Mouse (Mus musculus) adrenal gland, adult 18-20 months (tissue): ENCODE data around the gene Rin3. TPM values are rescaled to one million over a fixed set of nuclear protein-coding genes. Genes with fewer than 3 reads are reported as not detected.

Experiments used
- DNase-seq, 2 experiments: peaks; one replicate each; pipeline ENCODE4 v3.0.0; 2021 to 2022; ENCODE audit warnings: low spot score in 2 of 2
- total RNA-seq, 2 experiments: library from RNA; stranded (reverse); gene quantifications; 1 replicate in 1 of 2; 2 replicates in 1 of 2; pipeline ENCODE4 v1.2.3; 2021

Gene Rin3
- total RNA-seq, 2 experiments from 2014 or later = 16.4 to 20.7 TPM

DNA sequence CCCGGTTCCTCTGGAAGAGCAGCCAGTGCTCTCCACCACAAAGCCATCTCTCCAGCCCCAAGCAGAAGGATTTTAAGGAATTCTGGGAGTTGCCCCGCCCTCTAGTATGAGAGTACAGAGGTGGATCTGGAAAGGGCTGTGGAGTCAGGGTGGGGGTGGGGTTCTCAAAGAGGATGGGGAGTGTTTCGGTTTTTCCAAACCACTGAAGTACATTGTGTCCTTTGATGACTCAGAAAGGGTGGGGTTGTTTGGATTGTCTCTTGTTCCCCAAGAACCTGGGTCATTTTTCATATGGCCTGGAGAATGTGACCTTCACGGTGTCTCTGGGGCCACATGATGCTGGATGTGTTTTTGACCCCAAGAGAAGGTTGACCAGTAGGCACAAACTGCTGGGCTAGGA, 45.2 kb downstream of the Rin3 start:
- no peak for DNase-seq

- no peak for DNase-seq
Measured at GRCm38 (mm10) chr12:102330188-102330587, 47.3 kb downstream of the Rin3 start.

DNA sequence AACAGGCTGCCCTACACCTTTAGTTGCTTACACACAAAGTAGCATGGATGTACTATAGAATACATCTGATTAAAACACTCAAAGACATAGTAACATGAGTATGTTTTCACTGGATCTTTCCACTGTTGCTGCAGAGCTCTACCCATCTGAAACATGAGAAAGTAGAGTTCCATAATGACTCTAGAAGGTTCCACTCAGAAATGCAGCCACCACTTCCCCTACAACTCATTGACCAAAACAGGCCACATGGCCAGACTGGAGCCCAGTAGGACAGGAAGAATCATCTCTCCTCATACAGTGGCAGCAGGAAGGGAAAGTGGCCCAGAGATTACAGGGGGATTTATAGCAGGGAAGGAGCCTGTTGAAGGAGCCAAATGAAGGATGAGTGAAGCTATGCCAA, 47.9 kb downstream of the Rin3 start:
- no peak for DNase-seq

- DNase-seq = no peak
Measured at GRCm38 (mm10) chr12:102333101-102333500, 50.3 kb downstream of the Rin3 start.

DNA sequence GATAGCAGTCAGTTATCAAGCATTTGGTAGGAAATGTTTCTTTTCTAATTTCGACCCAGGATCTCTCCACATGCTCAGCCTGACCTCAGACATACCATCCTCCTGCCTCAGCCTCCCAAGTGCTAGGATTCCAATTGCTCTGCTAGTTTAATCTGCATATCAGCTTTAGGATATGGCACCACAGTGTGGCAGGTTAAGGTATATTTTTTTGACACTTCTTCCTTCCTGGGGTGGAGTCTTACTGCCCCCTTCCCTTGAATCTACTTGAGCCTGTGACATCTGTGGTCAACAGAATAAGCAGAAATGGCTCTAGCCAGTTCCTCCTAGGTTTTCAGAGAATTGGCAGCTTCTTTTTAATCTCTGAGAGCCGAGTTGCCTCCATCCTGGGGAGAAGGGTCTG, 56.2 kb downstream of the Rin3 start:
- DNase-seq = no peak

- no peak for DNase-seq
Measured at GRCm38 (mm10) chr12:102340471-102340870, 57.6 kb downstream of the Rin3 start.

DNA sequence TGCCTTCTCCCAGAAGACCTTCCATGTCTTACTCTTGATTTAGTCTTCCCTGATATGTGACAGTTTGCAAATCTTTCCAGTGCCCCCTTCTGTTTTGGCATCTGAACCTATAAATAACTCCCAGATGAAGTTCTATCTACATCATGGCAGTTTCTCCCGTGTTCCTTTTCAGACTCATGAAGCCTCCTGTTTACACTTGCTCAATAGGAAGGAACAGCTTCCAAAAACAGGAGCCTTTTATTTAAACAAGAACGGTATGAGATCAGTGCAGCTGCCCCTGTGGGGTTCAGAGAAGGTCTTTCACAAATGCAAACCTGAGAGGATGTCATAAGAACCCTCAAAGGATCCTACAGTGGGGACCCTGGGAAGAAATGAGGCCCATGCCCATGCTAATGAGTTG, 59.3 kb downstream of the Rin3 start:
- DNase-seq = no peak

DNA sequence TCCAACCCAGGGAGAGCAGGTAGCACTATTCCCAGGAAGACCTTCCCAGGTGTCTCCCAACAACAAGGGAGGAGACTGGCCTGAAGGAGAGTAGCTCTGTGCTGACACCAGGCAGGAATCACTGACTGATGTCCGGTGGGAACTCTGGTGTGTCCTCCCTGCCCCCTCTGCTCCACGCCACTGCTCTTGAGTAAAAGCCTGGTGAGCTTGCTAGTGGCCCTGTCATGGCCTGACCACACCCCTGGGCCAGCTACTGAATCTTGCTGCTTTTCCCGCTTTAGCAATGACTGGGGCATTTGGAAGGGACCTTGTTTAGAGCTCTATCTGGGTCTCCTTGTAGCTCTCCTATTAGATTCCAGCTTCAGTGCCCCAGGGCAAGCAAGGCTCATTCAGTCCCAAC, 59.8 kb downstream of the Rin3 start:
- DNase-seq = no peak

GRCm38 (mm10) chr12:102345031-102345815, 62.4 kb downstream of the Rin3 start:
- no peak for DNase-seq

- peak; percentile 43 to 60 for DNase-seq
Measured at GRCm38 (mm10) chr12:102346507-102346906, 63.7 kb downstream of the Rin3 start.

DNA sequence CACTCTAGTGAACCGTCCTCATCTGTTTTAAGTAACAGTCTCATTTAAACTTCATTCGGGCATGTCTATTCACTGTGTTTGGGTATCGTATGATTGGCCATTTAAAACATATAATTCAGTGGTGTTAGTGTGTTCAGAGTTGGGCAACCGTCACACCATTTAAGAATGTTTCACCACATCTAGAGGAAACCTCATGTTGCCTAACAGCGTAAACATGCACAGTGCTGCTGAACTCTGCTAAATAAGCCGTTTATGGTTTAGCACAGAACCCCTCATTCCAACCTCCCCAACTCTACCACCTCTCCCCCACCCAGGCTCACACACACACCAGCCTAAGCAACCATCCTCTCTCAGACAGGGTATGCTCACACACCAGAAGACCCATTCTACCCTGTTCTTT, 65.6 kb downstream of the Rin3 start:
- DNase-seq = no peak

GRCm38 (mm10) chr12:102350997-102351396, 68.1 kb downstream of the Rin3 start:
- no peak for DNase-seq

DNA sequence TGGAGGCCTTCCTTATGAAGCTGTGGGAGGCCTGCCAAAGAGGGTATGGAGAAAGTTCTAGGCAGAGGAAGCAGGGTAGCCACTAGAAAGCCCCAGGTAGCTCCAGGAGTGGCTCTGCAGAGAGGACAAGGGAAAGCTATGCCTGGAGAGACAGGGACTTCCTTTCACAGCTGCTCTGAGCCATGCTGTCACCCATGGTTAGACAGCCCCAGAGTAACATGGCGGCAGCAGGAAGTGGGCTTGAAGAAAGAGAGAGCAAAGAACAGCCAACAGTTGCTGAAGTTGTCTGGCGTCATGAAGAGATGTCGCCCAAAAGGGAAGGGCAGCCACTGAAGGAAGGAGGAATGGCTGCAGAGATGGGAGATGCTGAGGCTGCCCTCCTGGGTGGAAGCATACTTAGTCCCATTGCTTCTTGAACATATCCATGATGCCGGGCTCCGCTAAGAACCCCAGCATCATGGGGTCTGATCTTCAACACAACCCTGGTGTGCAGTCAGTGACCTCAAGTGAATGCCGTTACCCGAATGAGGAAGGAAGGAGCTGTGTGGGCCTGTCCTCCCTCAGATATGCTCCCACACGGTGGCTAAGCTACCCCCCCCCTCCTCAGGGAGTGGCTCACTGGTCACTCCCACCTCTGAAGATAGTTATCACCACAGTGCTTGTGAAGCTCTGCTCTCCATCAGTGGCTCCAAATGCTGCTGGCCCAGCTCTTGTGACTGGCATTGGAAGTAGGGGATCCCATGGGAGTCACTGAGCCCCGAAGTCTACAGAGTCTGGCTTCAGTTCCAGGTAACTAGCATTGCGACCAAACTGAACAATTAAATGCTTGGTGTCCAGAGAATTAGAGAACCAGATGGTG, 71.5 kb downstream of the Rin3 start:
- DNase-seq = no peak

GRCm38 (mm10) chr12:102355784-102356183, 72.9 kb downstream of the Rin3 start:
- no peak for DNase-seq

GRCm38 (mm10) chr12:102356781-102357180, 73.9 kb downstream of the Rin3 start:
- DNase-seq = no peak

DNA sequence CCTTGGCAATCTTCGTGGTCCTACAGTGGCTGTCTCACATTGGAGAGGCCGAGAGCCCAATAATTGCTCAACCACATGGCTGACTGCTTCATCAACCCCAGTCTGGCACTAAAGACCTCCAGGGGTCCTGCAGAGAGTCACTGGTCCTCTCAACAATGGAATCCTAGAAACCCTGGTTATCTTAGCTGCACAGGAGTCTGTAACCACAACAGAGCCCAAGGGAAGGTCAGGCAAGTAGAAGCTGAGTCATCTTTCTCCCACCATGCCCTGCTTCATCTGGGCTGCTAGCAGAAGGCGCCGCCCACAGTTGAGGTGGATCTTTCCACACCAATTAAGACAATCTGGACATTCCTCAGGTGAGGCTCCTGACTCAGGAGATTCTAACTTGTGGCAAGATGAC, 76.5 kb downstream of the Rin3 start:
- no peak for DNase-seq

- no peak for DNase-seq
Measured at GRCm38 (mm10) chr12:102361189-102362161, 78.6 kb downstream of the Rin3 start.

- no peak for DNase-seq
Measured at GRCm38 (mm10) chr12:102365016-102365415, 82.2 kb downstream of the Rin3 start.

DNA sequence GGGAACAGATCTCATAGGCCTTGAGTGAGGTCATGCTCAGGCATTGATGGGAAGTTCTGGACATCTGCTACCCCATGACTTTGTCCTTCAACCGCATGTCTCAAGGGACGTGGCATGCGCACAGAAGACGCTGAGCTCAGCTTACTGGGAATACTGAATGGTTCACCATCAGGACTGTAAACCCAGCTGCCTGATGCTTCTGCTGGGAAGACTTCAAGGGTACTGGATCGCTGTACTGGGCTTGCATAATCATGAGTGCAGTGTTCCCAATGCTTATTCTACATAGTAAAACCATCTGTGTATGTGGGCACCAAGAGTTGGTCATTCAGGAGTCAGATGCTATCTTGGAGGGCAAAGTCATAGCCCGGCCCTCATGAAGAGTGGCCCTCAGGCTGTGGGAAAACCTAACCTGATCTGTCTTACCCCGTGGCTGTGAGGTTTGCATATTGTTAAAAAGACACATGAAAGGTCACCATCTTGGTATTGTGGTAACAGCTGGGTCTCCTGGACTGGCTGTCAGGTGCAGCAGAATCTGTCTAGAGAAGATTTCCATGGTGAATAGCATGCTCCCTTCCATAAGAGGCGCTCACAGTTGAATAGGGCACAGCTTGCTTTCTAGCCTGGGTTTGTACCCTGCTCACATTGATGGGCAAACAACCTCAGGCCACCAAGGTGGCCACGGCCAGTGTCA, 83.4 kb downstream of the Rin3 start:
- no peak for DNase-seq

- no peak for DNase-seq
Measured at GRCm38 (mm10) chr12:102367075-102367474, 84.2 kb downstream of the Rin3 start.

- DNase-seq = no peak
Measured at GRCm38 (mm10) chr12:102368066-102368465, 85.2 kb downstream of the Rin3 start.
